Mouse (Mus musculus) myocyte (in vitro differentiated cells): ENCODE data around the gene Naa25. TPM values are rescaled to one million over a fixed set of nuclear protein-coding genes. Genes with fewer than 3 reads are reported as not detected.

Experiments
- H3K27me3 ChIP-seq: one replicate; pipeline ENCODE4 v1.6.1; 2011; ENCODE audit not compliant: control insufficient read depth, insufficient read depth, insufficient read length
- H3K36me3 ChIP-seq: one replicate; pipeline ENCODE4 v1.6.1; 2011; ENCODE audit not compliant: control insufficient read depth, insufficient read depth
- H3K4me2 ChIP-seq: one replicate; pipeline ENCODE4 v1.6.1; 2011; ENCODE audit warnings: low read depth, control low read depth
- H3K4me3 ChIP-seq: one replicate; pipeline ENCODE4 v1.5.1; 2011; ENCODE audit warnings: mild to moderate bottlenecking, control low read depth, moderate library complexity
- H3K79me2 ChIP-seq: one replicate; pipeline ENCODE4 v1.6.1; 2011; ENCODE audit not compliant: control insufficient read depth, insufficient read depth
- H3ac ChIP-seq: one replicate; pipeline ENCODE4 v1.6.1; 2011; ENCODE audit not compliant: control insufficient read depth, insufficient read length
- CEBPB ChIP-seq: IDR thresholded peaks from 2 replicates; pipeline ENCODE4 v1.6.1; 2011; ENCODE audit warnings: mild to moderate bottlenecking, moderate library complexity; ENCODE audit not compliant: poor library complexity, insufficient read depth, severe bottlenecking
- E2F4 ChIP-seq: IDR thresholded peaks from one replicate; pipeline ENCODE4 v1.6.1; 2011; ENCODE audit warnings: mild to moderate bottlenecking, control low read depth, moderate library complexity; ENCODE audit not compliant: insufficient read depth
- MAX ChIP-seq: IDR thresholded peaks from one replicate; pipeline ENCODE4 v1.6.1; 2011; ENCODE audit warnings: low read depth, mild to moderate bottlenecking, control low read depth
- MYOD1 ChIP-seq, 3 experiments: IDR thresholded peaks; one replicate each; pipeline ENCODE4 v1.6.1; 2011; ENCODE audit warnings: control low read depth in 2 of 3, low read depth in 2 of 3, mild to moderate bottlenecking in 2 of 3, moderate library complexity in 1 of 3; ENCODE audit not compliant: insufficient read length in 2 of 3, control insufficient read depth in 1 of 3
- MYOG ChIP-seq, 3 experiments: IDR thresholded peaks; one replicate each; pipeline ENCODE4 v1.6.1; 2011; ENCODE audit warnings: control low read depth in 2 of 3, low read depth in 2 of 3, mild to moderate bottlenecking in 2 of 3; ENCODE audit not compliant: insufficient read length in 2 of 3, control insufficient read depth in 1 of 3, insufficient read depth in 1 of 3
- POLR2A ChIP-seq: IDR thresholded peaks from one replicate; pipeline ENCODE4 v1.6.1; 2011; ENCODE audit warnings: low read depth, mild to moderate bottlenecking, control low read depth, moderate library complexity; ENCODE audit not compliant: insufficient read length
- POLR2AphosphoS2 ChIP-seq: IDR thresholded peaks from one replicate; pipeline ENCODE4 v1.6.1; 2011; ENCODE audit warnings: low read depth, control low read depth; ENCODE audit not compliant: insufficient read length
- REST ChIP-seq: IDR thresholded peaks from one replicate; pipeline ENCODE4 v1.6.1; 2011; ENCODE audit warnings: mild to moderate bottlenecking, control low read depth, moderate library complexity; ENCODE audit not compliant: insufficient read depth, insufficient read length
- SRF ChIP-seq: IDR thresholded peaks from one replicate; pipeline ENCODE4 v1.6.1; 2011; ENCODE audit warnings: low read depth; ENCODE audit not compliant: control insufficient read depth, insufficient read length
- TCF12 ChIP-seq: IDR thresholded peaks from one replicate; pipeline ENCODE4 v1.6.1; 2011; ENCODE audit warnings: mild to moderate bottlenecking, control low read depth; ENCODE audit not compliant: poor library complexity, insufficient read depth, severe bottlenecking
- TCF3 ChIP-seq: IDR thresholded peaks from one replicate; pipeline ENCODE4 v1.6.1; 2011; ENCODE audit warnings: low read depth, control low read depth; ENCODE audit not compliant: insufficient read length
- USF1 ChIP-seq: IDR thresholded peaks from one replicate; pipeline ENCODE4 v1.6.1; 2011; ENCODE audit warnings: low read depth, mild to moderate bottlenecking, control low read depth, moderate library complexity
- polyA plus RNA-seq: library from polyadenylated mRNA; unstranded; fragments of >200 nt; fragmentation: generic; extraction: Trizol; gene quantifications from one replicate; pipeline ENCODE4 v1.2.1, GENCODE M21; 2012; ENCODE audit warnings: missing spikeins

Gene Naa25
- polyA plus RNA-seq, 1 experiment, result 22.0 TPM

- H3K4me2 ChIP-seq, result peak overlapping the region; percentile 92
- H3ac ChIP-seq, result no peak overlapping the region
- no peaks in the 10 kb centered on the region for H3K27me3 ChIP-seq
- peaks cover 26% of the 10 kb centered on the region for H3K79me2 ChIP-seq
- no peak for TF ChIP-seq USF1
- no peak for TF ChIP-seq REST
- no peak for TF ChIP-seq MAX
- no peak for TF ChIP-seq MYOD1 (IDR thresholded peaks at IDR 0.05; ENCODE audit: control insufficient read depth in 1 of 3, insufficient read length in 2 of 3, low read depth in 2 of 3)
- no peak for TF ChIP-seq POLR2AphosphoS2
- no peak for TF ChIP-seq TCF3
- TF ChIP-seq POLR2A, result no peak
- TF ChIP-seq SRF, result no peak
- TF ChIP-seq CEBPB, result no peak
- TF ChIP-seq TCF12, result no peak
- no peak for TF ChIP-seq MYOG (IDR thresholded peaks at IDR 0.05; ENCODE audit: control insufficient read depth in 1 of 3, insufficient read depth in 1 of 3, insufficient read length in 2 of 3, low read depth in 2 of 3)
- no peak for TF ChIP-seq E2F4
- H3K4me3 ChIP-seq, result peak overlapping the region; percentile 95
- peaks cover 4% of the 10 kb centered on the region for H3K36me3 ChIP-seq
Observed at GRCm38 (mm10) chr5:121450476-121450875, 52.7 kb downstream of the Naa25 start.

DNA sequence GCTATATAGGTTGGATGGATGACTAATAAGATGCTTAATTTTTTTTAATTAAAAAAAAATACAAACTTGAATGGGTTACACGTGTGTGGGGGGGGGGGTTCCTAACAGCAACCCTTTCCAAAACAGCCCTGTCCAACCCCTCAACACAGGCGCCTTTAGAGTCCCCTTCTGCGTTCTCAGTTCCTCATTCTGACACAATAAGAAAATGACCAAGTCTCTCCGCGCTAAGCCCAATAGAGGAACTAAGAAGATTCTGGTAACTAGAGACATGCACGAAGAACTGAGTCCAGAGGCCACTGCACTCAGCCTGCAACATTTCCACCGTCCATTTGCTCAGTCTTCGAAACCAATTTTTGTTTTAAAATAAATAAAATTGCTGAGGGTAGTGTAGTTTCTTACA lies 53.5 kb downstream of the Naa25 start:
- TF ChIP-seq POLR2AphosphoS2, result no peak

DNA sequence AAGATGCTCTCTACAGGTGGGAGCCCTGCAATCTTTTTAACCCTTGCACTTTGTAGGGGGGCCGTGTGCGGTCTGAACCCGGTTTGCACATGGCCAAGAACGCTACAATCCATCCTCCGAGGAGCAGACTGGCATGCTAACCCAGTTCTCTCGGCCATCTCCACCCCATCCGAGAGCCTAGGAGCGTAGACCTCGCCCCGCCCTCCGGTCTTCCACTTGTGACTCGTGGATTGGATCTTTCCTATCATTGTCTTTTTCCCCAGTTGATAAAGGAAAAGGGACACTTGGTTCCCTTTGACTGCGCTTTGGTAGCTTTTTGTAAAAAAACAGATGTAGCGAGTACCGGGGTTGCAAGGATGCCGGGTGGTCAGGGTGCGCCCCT lies 53.9 kb downstream of the Naa25 start, which contains the start of gene Tmem116:
Tmem116 (plus strand) TSS at position 250 of the 382 bp plus-strand sequence.
- peak within 1 kb of the TSS; percentile 89 for H3ac ChIP-seq
- peak within 1 kb of the TSS; percentile 95 for H3K4me3 ChIP-seq
- peaks cover 26% of the 10 kb centered on the region for H3K79me2 ChIP-seq
- H3K27me3 ChIP-seq, result no peaks in the 10 kb centered on the region
- peak within 1 kb of the TSS; percentile 92 for H3K4me2 ChIP-seq
- TF ChIP-seq MYOG (IDR thresholded peaks at IDR 0.05; ENCODE audit: control insufficient read depth in 1 of 3, insufficient read depth in 1 of 3, insufficient read length in 2 of 3, low read depth in 2 of 3) (no peak), POLR2AphosphoS2 (peak; percentile 34)
- peaks cover 4% of the 10 kb centered on the region for H3K36me3 ChIP-seq

More for the DNA sequence above, 53.5 kb downstream of the Naa25 start:
- peaks cover 26% of the 10 kb centered on the region for H3K79me2 ChIP-seq
- H3ac ChIP-seq, result peak overlapping the region; percentile 89
- H3K36me3 ChIP-seq, result peaks cover 4% of the 10 kb centered on the region
- peak overlapping the region; percentile 95 for H3K4me3 ChIP-seq
- peak overlapping the region; percentile 92 for H3K4me2 ChIP-seq
- no peaks in the 10 kb centered on the region for H3K27me3 ChIP-seq

- H3K4me3 ChIP-seq, result peak within 1 kb of the TSS; percentile 95
- TF ChIP-seq SRF, result no peak
- peak; percentile 37 for TF ChIP-seq REST
- TF ChIP-seq USF1, result no peak
- TF ChIP-seq CEBPB, result no peak
- TF ChIP-seq TCF12, result no peak
- peak in 2 of 3 experiments; percentile 6 to 35 for TF ChIP-seq MYOG (IDR thresholded peaks at IDR 0.05; ENCODE audit: control insufficient read depth in 1 of 3, insufficient read depth in 1 of 3, insufficient read length in 2 of 3, low read depth in 2 of 3)
- peak; percentile 100 for TF ChIP-seq POLR2AphosphoS2
- TF ChIP-seq POLR2A, result peak; percentile 96
Observed at GRCm38 (mm10) chr5:121452026-121452869, 54.5 kb downstream of the Naa25 start, which contains the start of gene Erp29. Gene Erp29 (minus strand): TSS chr5:121452506.

DNA sequence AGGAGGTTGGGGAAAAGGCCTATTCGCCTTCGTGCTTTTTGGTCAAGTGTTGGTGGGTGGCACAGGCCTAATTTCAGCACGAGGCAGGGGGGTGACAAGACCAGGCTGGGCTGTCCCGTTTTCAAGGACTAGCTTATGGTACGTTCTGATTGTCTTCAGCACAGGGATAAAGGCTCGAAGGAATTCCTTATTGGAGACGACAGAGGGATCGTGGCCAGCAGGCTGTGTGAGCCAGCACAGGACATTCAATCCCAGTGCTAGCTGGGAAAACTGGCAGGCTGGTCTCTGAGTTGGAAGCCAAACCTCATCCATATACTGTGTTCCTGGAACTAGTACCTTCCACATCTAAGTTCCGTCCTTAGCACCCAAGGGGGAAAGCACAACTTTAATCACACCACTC lies 55.2 kb downstream of the Naa25 start:
- TF ChIP-seq MYOG (IDR thresholded peaks at IDR 0.05; ENCODE audit: control insufficient read depth in 1 of 3, insufficient read depth in 1 of 3, insufficient read length in 2 of 3, low read depth in 2 of 3) (no peak), CEBPB (no peak), REST (no peak), MYOD1 (IDR thresholded peaks at IDR 0.05; ENCODE audit: control insufficient read depth in 1 of 3, insufficient read length in 2 of 3, low read depth in 2 of 3) (no peak), TCF12 (no peak), POLR2A (no peak), MAX (no peak), TCF3 (no peak), SRF (no peak), POLR2AphosphoS2 (no peak)
- Histone ChIP-seq H3K4me3 (peak overlapping the region; percentile 95), H3ac (peak overlapping the region; percentile 89), H3K79me2 (peaks cover 26% of the 10 kb centered on the region), H3K36me3 (peaks cover under 1% of the 10 kb centered on the region), H3K4me2 (peak overlapping the region; percentile 81), H3K27me3 (no peaks in the 10 kb centered on the region)

More at GRCm38 (mm10) chr5:121452026-121452869, 54.5 kb downstream of the Naa25 start, which contains the start of gene Erp29:
- Histone ChIP-seq H3ac (peak within 1 kb of the TSS; percentile 89), H3K27me3 (no peaks in the 10 kb centered on the region), H3K79me2 (peaks cover 26% of the 10 kb centered on the region), H3K36me3 (peaks cover 4% of the 10 kb centered on the region), H3K4me2 (peak within 1 kb of the TSS; percentile 92)
